Mouse (Mus musculus) spleen, adult 12 weeks (tissue): ENCODE measurements at regions not wholly inside any gene's neighbourhood (a gene's known extent, or its start where the extent isn't known, plus 50 kb on each side); places are given as distances from the start of the nearest gene placed in this dataset.

ENCODE experiments used
- DNase-seq: peaks from one replicate; pipeline ENCODE4 v3.0.0; 2022; ENCODE audit warnings: low spot score

- no peak for DNase-seq
Observed at GRCm38 (mm10) chr16:30160399-30160798, 96.2 kb downstream of the Hes1 start.

DNA sequence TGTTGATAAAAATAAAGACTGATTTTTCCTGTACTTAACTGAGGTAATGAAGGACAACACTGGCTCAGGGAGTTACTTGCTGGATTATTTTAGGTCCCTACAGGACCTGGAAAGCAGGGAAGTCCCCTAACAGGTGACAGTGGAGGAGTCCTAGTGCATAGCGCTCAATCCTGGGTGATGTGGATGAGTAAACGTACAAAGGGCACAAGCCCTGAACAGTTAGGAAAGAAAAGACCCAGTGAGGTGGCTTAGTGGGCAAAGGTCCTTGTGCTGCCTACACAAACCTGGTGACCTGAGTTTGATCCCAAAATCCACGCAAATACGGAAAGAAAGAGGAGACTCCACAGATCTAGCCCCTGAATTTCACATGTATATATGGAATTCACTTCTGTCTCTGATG is 99.1 kb downstream of the Hes1 start:
- DNase-seq: no peak

- DNase-seq: no peak
Observed at GRCm38 (mm10) chr16:30165667-30166180, 101.5 kb downstream of the Hes1 start.

- no peak for DNase-seq
Observed at GRCm38 (mm10) chr16:30171381-30172079, 95.8 kb downstream of the Cpn2 start.

DNA sequence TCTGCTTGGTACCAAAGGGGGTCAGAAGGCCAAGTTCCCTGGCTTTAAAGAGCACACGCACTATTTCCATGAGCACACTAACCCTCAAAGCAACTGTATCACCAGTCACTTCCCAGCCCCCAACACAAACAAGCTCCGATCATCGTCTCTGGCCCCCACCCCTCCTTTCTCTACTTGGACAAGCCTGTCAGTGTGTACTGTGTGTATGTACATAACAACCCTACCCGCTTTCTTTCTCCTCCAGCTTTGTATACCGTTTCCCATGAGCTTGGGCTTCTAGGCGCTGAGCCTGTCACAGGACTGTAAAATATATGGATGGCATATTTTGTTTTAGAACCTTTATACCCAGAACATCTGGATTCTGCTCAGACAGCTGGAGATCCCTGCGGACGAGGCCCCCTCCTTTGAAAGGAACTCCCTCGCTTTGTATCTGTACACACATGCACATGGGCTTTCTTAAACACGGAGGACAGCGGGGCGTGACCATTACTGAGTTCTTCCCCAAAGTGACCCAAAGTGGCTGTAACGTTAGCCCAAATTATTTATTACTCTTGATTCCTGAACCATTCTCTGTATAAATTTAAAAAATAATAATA is 95.1 kb downstream of the Cpn2 start:
- no peak for DNase-seq

- no peak for DNase-seq
Observed at GRCm38 (mm10) chr16:30172798-30173202, 94.5 kb downstream of the Cpn2 start.

DNA sequence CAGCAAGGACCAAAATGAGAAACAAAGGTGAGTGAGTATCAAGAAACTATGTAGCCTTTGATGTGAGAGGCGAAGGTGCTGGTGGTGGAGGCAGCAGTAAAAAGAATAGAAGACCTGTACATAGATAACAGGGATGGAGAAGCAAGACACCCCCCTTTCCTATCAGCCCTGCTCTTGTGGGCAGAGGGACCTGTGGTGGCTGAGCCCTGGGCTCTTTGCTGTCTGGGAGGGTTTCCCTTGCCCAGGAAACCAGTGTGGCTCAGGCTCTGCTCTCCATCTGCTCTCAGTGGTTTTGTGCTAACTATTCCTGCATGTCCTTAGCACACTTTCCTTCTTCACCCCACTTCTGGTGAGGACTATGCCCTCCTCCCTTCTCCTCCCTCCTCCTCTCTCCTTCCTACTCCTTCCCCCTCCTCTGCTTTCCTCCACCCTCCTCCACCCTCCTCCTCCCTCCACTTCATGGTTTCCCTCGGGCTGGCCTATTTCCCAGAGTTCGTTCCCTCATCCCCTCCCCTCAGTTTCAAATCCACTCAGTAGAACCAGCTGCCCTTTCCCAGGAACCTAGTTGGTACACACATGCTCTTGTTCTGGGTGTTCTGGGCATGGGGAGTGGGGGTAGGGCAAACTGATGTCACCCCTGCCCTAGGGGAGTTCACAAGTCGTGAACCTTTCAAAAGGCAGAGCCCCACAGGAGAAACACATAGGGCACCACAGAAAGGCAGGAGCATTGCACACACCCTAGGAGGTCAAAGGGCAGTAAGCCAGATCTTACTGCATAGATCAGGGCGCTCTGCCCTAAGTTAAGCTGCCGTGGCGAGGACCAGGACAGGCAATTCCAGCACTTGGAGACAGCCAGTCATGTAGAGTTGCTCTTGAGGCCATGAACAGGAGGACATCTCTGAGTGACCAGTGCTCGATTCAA is 93.1 kb downstream of the Cpn2 start:
- DNase-seq: no peak

DNA sequence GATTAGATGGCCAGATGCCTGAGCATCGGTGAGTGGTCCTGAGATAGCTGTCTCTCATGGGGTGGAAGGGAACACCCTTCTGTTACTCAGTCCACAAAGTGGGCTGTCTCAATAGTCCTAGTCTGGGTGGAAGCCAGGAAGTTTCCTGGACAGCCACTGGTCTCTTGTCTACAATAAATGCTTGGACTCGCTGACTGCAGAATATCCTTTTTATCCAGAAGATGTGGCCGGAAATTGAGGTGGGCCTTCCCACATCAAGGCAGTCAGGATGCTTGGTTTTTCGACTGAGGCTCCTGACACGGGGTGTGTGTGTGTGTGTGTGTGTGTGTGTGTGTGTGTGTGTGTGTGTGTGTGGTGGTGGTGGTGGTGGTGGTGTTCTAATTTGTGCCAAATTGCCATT is 91.0 kb downstream of the Cpn2 start:
- DNase-seq: no peak

DNA sequence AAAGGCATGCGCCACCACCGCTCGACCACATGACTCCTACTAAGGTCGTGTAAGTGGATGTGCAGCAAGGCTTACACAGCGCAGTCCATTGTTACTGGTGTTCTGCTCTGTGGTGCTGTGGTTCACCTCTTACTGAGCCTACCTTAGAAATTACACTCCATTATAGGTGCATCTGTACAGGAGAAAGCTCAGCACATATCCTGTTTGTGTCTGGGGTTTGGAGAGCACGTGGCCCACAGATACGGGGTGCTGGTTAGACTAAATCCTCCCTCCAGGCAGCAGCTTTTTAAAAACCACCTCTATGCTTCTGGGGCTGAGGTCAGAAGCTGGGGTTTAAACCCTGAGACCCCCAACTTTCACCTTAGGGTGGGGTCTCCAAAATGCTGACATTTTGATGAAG is 89.5 kb downstream of the Cpn2 start:
- no peak for DNase-seq

DNA sequence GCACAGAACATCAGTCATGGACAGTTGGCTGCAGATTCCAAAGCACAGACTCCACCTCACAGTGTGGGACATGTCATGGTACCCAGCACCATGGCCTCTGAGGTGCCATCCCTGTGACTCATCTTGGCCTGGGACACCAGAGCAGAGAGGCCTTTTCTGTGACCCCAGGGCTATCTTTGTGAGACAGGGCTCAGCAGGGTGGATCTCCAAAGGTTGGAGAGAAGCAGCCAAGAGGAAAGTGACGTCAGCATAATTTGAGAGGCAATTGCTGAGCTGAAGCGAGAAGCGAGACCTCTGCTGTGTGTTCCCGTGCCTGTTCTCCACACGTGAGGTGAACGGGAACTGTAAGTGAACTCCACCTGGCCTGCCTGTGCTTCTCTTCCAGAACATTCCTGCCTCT is 88.7 kb downstream of the Cpn2 start:
- DNase-seq: no peak

DNA sequence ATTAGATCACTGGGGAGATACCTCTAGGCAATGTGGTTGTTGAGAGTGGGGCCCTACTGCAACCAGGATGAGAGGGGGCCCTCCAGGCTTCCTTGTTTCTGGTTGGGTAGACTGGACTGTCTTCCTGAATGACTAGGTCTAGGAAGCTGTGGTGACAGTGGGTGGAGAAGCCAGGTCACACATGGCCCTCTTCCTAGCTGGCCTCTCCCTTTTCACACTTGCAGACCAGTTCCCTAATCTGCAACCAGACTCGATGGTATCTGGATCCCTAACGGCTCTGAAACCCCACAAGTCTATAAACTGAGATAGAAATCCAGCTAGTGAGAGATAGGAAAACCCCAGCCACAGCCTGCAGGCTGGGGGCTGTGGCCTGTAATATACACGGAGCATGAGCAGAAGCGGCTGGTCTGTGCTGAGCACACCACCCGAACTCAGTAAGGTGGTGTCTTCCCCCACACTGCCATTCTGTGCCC is 87.8 kb downstream of the Cpn2 start:
- no peak for DNase-seq

DNA sequence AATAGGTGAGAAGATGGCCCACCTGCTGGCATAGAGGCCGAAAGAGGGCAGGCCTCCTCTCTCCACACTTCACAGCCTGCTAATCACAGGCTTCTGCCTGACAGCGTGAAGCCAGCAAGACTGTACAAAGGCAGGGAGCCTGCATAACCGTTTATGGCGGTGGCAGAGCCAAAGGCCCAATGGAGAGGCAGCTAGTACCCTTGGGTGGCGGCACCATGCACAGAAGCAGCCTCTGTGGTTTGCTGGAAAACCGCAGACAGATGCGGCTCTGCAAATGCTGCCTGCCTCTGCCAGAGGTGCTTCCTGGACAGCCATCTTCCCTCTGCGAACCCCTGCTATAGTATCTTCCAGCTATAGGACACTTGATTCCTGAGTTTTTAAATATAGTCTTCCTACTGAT is 86.2 kb downstream of the Cpn2 start:
- no peak for DNase-seq

DNA sequence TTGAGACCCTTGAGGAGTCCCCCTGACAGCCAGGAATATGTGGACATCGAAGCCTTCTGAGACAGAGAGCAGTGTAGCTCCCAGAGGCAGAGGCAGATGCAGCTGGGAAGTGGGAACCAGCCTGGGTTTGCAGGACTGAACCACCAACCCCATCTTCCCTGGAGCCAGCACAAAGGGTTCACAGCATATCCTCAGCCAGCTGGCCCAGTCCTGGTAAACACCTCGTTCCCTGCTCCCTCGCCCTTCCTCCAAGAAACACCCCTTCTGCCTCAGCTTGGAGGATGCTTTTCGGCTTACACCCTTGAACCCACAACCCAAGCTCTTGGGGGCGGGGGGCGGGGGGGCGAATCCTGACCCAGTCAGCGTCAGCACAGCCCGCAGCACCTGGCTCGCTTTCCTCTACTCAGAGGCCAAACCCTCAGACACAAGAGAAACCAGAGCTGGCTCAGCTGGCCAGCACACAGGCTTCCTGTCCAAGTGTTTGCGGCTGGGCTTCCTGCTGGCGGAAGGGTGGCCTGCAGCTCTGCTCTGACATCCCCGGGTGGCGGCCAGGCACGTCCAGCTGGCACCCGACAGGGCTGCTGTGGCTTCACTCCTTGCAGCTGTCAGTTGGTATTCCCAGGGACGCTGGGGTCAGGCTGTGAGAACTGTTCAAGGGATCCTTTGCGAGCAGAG is 82.6 kb downstream of the Cpn2 start:
- DNase-seq: no peak

DNA sequence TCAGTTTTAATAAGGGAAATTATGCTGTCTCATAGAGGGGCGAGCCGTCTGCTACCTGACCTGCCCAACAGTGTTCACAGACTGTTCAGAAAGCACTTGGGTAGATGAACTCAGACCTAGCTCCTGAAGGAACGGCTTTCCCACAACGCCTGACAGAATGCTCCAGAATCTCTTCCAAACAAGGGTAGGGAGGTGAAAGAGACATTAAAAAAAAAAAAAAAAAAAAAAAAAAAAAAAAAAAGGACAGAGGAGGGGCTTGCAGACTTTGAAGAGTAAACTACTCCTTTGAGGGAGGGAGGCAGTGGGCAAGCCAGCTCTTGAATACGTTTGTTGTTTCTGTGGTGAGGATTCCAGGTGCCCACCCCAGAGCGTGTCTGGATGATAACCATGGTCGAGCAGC is 81.6 kb downstream of the Cpn2 start:
- no peak for DNase-seq

DNA sequence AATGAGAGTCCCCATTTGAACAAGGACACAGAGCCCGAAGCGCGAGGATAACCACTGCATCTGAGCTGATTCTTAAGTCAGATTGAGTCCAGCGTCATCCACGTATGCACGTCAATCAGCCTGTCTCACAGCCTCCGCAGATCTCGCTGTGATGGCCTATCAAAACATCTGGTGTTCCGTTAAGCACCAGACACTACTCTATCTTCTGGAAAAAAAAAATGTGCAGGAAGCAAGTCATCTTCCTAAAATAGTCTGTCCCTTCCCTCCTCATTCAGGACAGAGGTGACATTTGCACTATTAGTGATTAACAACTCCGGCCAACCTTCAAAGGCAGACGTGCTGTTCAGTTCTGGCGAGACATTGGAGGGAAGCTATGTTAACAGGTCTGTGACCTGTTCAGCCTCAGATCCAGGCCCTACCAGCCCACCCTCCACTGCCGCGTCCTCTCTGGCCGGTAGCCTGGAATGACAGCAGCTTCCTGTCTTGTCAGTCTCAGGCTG is 81.0 kb downstream of the Cpn2 start:
- DNase-seq: no peak

GRCm38 (mm10) chr16:30186701-30187270 is 80.5 kb downstream of the Cpn2 start:
- no peak for DNase-seq

DNA sequence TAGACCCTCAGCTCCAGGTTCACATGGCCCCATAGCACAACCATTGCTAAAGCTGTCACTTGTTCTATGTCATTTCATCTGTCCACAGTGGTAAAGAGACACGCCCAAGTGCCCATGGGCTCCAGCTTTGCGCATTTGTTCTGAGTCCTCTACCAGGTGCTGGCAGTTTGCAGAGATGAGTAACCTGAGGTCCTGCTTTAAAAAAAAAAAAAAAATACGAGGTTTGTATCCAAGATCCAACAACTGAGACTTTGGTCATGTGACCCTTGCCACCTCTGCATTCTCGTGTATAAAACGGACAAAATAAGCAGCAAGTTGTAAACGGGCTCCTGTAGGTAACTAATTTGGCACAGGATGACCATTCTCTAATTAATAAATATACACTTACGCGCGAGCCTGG is 79.9 kb downstream of the Cpn2 start:
- no peak for DNase-seq

DNA sequence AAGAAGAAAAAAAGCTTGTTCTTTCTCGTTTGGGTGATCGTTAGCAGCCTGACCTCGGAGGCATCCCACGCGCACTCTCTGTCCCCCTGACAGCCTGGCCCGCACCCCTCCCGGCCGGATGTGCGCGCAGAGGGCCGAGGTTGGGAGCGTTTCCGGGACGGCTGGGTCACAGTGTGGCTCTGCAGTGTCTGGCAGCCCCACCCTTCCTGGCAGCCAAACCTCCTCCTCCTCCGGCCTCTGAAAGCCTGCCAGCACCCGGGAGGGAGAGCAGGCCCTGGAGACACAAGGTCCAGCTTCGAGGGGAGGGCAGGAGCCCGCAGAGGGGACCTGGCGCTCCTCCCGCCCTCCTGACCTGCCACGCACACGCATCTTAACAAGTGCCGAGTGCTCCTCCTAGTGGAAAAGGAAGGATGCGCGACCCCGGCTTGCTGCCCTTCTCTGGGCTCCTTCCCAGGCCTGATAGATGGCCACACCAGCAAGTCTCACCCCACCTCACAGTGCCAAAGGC is 79.3 kb downstream of the Cpn2 start:
- DNase-seq: peak; percentile 45

DNA sequence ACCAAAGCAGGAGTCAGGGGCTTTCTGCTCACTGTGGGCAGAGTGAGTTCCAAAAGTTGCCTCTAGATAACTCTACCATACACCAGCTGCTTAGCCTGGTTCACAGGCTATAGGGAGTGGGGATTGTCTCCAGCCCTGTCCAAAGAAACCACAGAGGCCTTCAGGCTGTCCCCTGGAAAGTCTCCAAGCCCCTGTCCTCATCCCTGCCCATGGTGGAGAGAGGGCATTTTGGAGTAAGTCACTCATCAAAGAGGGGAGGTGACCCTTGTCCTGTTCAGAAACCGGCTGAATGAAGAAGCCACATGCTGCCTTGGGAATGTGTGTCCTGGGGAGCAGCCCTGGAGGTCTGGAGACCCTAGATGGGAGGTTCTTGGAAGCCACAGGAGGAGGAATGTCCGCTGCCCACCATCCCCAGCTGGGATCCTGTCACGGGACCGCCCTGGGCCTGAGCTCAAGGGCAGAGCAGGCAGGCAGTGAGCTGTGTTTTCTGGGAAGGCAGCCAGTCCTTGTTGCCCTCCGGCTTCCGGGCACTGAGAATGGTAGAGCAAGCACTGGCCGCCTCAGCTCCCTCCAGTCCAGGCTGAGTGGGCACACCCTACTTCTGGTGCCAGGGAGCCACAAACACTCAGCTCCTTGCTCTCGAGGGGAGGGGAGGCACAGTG is 78.4 kb downstream of the Cpn2 start:
- no peak for DNase-seq

GRCm38 (mm10) chr16:30190351-30190750 is 76.9 kb downstream of the Cpn2 start:
- DNase-seq: no peak
